Mouse (Mus musculus) liver, embryonic 16.5 days (tissue): ENCODE measurements around the gene Plcb2. TPM values are rescaled to one million over a fixed set of nuclear protein-coding genes. Genes with fewer than 3 reads are reported as not detected.

Experiments
- ATAC-seq: fragments of 200-750 bp; cut with Nextera tagmentation; 2 replicates; pipeline ENCODE4 v1.8.0; 2017; ENCODE audit warnings: low read depth, mild to moderate bottlenecking, moderate number of reproducible peaks, moderate library complexity
- H3K27ac ChIP-seq: fragments of 300-500 bp; sonication (generic); 2 replicates; pipeline ENCODE4 v1.5.1; 2014; ENCODE audit warnings: mild to moderate bottlenecking, low read length
- H3K27me3 ChIP-seq: fragments of 300-500 bp; sonication (generic); 2 replicates; pipeline ENCODE4 v1.6.1; 2014; ENCODE audit warnings: low read depth, low read length, mixed read lengths; ENCODE audit not compliant: control insufficient read depth, insufficient read depth
- H3K36me3 ChIP-seq: fragments of 300-500 bp; sonication (generic); 2 replicates; pipeline ENCODE4 v1.6.1; 2014; ENCODE audit warnings: mild to moderate bottlenecking; ENCODE audit not compliant: control insufficient read depth, insufficient read depth
- H3K4me1 ChIP-seq: fragments of 300-500 bp; sonication (generic); 2 replicates; pipeline ENCODE4 v1.6.1; 2014; ENCODE audit warnings: low read depth, low read length, mixed read lengths; ENCODE audit not compliant: control insufficient read depth
- H3K4me2 ChIP-seq: fragments of 300-500 bp; sonication (generic); 2 replicates; pipeline ENCODE4 v1.6.1; 2014; ENCODE audit warnings: low read depth, low read length, mixed read lengths
- H3K4me3 ChIP-seq: fragments of 300-500 bp; sonication (generic); 2 replicates; pipeline ENCODE4 v1.5.1; 2014; ENCODE audit warnings: low read depth, mild to moderate bottlenecking, low read length
- H3K9ac ChIP-seq: fragments of 300-500 bp; sonication (generic); 2 replicates; pipeline ENCODE4 v1.6.1; 2014; ENCODE audit warnings: low read depth, low read length
- H3K9me3 ChIP-seq: fragments of 300-500 bp; sonication (generic); replicated peaks from 2 replicates; pipeline ENCODE4 v1.6.1; 2016; ENCODE audit warnings: low read length; ENCODE audit not compliant: control insufficient read depth
- WGBS: fragments of 180-500 bp; shearing (Covaris S2); extraction: QIAGEN DNeasy Blood & Tissue Kit; methylation state at CpG from one replicate; pipeline ENCODE4 v1.1.7; 2014; ENCODE audit not compliant: insufficient replicate concordance; 5-methylcytosine and 5-hydroxymethylcytosine counted together
- polyA plus RNA-seq: library from polyadenylated mRNA; unstranded; fragments of >200 nt; fragmentation: Nextera tagmentation; extraction: Ambion mirVana; gene quantifications from 2 replicates; pipeline ENCODE4 v1.2.1, GENCODE M21; 2015

The Plcb2 gene
- polyA plus RNA-seq, 1 experiment from 2014 or later = 3.0 TPM

DNA sequence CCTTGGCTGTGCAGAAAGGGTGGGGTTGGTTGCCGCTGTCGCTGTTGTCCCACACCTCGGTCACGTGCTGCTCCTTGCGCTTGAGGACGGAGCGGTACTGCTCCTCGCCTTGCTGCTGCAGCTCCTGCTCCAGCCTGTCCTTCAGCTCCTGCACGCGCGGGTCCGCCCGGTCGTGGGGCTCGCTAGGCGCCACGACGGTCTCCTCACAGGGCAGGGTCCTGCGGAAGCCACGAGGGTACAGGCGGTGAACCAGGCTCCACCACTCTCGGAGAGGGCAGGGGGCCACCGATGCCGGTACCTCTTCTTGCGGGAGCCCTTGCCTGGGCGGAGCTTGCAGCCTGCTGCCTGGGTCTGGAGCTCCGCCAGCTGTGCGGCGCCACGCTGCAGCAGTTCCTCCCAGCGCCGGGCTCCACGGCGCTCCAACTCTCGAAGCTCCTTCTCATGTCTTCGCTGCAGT lies 17.2 kb downstream of the Plcb2 start:
- peak overlapping the region; percentile 49 for H3K4me2 ChIP-seq
- H3K4me3 ChIP-seq = peak overlapping the region; percentile 30; the same call in 1 of the 2 replicates
- no peaks in the 10 kb centered on the region for H3K36me3 ChIP-seq
- no peaks in the 10 kb centered on the region for H3K9me3 ChIP-seq
- no peak overlapping the region for H3K27ac ChIP-seq
- WGBS = 30% methylated on average over 33 of the region's 36 CpGs
- H3K27me3 ChIP-seq = peaks cover 62% of the 10 kb centered on the region
- ATAC-seq = peak; percentile 25
- no peak overlapping the region for H3K9ac ChIP-seq
- H3K4me1 ChIP-seq = peaks cover 9% of the 10 kb centered on the region

DNA sequence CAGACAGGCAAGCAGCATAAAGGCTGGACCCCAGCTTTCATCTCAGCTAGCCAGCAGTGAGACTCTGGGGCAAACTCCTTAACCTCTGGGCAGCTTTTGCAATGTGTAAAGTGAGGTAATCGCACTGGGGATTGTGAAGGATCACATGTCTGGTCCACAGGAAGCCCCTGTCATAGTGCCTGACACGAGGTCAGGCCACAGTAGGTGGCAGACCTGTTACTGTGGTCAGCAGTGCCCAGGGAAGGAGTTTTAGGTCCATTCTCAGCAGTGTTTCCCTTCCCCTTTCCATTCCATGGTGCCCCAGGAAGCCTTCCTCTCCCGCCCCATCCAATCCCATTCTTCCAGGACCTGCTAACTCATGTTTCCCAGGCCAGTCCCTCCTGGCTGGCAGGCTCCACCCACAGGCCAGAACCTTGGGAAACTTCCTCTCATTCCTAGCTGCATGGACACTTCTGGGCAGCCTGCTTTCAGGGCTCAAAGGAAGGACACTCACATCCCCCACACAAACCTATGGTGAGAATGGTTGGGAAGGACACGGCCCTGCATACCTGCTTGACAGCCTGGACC lies 18.5 kb downstream of the Plcb2 start:
- H3K9me3 ChIP-seq = no peaks in the 10 kb centered on the region

DNA sequence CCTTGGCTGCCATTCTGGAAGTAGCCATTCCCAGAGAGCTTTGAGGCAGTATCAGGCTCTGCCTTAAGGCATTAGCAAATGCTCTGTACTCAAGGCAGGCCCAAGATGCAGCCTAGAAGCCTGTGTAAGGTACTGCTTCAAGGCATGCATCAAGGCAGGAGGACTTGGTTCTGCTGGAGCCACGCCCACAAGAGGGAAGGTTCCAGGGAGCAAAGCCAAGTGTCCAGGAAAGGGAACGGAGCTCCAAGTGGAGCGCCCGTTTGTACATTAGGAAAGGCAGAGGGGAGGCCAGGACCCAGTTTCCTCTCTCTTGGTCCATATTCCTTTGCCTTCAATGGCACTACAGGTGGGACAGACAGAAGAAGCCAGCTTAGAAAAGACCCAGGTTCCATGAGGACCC lies 19.8 kb downstream of the Plcb2 start:
- no peak overlapping the region for H3K27ac ChIP-seq
- H3K36me3 ChIP-seq = no peaks in the 10 kb centered on the region
- ATAC-seq = no peak
- H3K4me2 ChIP-seq = no peak overlapping the region
- H3K9me3 ChIP-seq = no peaks in the 10 kb centered on the region
- WGBS = 65% methylated on average over 4 of the region's 4 CpGs
- peaks cover 88% of the 10 kb centered on the region for H3K27me3 ChIP-seq
- H3K4me1 ChIP-seq = peaks cover 15% of the 10 kb centered on the region
- no peak overlapping the region for H3K4me3 ChIP-seq
- no peak overlapping the region for H3K9ac ChIP-seq

More for the DNA sequence above, 18.5 kb downstream of the Plcb2 start:
- Histone ChIP-seq H3K4me1 (peaks cover 9% of the 10 kb centered on the region), H3K27ac (no peak overlapping the region), H3K4me2 (no peak overlapping the region), H3K4me3 (no peak overlapping the region), H3K27me3 (peaks cover 75% of the 10 kb centered on the region), H3K36me3 (no peaks in the 10 kb centered on the region), H3K9ac (no peak overlapping the region)
- no peak; the same call in 1 of the 2 replicates for ATAC-seq
- 30% methylated on average over 4 of the region's 4 CpGs for WGBS

DNA sequence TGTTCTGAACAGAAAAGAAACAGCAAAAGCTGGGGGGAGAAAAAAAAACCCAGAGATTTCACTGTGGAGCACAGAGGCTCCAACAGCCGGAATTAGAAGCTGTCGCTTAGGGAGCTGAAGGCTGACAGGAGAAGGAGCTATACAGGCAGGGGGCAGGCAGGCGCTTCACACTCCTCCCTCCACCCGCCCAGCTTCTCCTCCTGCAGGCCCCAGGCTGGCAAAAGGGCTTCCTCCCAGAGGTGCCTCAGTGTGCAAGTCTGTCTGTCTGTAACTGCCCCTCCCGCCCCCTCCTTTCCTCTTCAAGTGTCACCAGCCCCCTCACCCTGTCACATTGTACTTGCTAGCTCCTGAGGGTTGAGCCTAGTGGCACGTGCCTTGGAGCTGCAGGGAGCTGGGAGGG lies 21.8 kb downstream of the Plcb2 start:
- no peak overlapping the region for H3K9ac ChIP-seq
- no peak overlapping the region for H3K4me3 ChIP-seq
- no peak overlapping the region for H3K4me2 ChIP-seq
- peaks cover 95% of the 10 kb centered on the region for H3K27me3 ChIP-seq
- peaks cover 26% of the 10 kb centered on the region for H3K4me1 ChIP-seq
- 8% methylated on average over 6 of the region's 6 CpGs for WGBS
- no peak for ATAC-seq
- H3K36me3 ChIP-seq = no peaks in the 10 kb centered on the region
- no peaks in the 10 kb centered on the region for H3K9me3 ChIP-seq
- no peak overlapping the region for H3K27ac ChIP-seq

DNA sequence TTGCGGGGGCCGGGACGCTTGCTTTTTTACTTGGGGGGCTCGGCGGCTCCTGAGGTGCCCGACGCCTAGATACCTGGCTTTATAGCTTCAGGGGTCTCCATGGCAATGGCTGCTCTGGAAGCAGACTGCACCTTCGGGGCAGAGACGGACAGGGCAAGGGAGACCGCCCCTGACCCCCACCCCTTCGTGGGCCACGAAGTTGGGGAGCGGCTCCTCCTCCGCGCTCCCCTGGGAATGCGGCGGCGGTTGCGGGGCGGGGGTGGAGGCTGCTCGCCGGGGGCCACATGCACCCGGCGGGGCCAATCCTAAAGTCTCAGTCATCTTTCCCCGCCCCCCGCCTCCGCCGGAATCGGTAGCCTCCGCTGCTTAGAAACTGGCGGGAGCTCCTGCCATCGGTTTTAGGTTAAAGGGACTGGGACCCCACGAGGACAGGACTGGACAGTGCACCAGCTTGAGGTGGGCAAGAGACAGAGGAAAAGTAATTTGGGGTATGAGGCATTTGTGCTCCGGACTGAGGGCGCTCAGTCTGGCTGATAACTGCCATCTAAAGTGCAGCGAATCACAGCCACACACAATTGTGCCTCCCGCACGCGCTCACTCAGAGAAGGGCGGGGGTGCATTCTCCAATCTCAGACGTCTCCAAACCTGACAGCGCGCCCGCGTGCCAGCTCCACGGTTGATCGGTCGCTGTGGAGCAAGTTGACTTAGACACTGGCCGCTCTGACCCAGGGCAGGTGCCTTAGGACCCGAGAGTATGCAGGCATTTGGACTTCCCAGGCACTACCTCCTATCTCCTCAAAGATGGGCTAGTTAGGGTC lies 24.1 kb downstream of the Plcb2 start, which contains the start of gene Ankrd63:
Gene Ankrd63 (minus strand): TSS at position 51 of the 818 bp plus-strand sequence.
- H3K27ac ChIP-seq = no peak within 1 kb of the TSS
- peak within 1 kb of the TSS; percentile 62 for H3K4me2 ChIP-seq
- no peaks in the 10 kb centered on the region for H3K9me3 ChIP-seq
- H3K27me3 ChIP-seq = peaks cover 97% of the 10 kb centered on the region
- H3K4me3 ChIP-seq = peak within 1 kb of the TSS; percentile 52
- no peaks in the 10 kb centered on the region for H3K36me3 ChIP-seq
- under 1% methylated on average over 50 of the region's 50 CpGs for WGBS
- ATAC-seq = no peak
- H3K4me1 ChIP-seq = peaks cover 20% of the 10 kb centered on the region
- H3K9ac ChIP-seq = peak within 1 kb of the TSS; percentile 7; the same call in 1 of the 2 replicates

DNA sequence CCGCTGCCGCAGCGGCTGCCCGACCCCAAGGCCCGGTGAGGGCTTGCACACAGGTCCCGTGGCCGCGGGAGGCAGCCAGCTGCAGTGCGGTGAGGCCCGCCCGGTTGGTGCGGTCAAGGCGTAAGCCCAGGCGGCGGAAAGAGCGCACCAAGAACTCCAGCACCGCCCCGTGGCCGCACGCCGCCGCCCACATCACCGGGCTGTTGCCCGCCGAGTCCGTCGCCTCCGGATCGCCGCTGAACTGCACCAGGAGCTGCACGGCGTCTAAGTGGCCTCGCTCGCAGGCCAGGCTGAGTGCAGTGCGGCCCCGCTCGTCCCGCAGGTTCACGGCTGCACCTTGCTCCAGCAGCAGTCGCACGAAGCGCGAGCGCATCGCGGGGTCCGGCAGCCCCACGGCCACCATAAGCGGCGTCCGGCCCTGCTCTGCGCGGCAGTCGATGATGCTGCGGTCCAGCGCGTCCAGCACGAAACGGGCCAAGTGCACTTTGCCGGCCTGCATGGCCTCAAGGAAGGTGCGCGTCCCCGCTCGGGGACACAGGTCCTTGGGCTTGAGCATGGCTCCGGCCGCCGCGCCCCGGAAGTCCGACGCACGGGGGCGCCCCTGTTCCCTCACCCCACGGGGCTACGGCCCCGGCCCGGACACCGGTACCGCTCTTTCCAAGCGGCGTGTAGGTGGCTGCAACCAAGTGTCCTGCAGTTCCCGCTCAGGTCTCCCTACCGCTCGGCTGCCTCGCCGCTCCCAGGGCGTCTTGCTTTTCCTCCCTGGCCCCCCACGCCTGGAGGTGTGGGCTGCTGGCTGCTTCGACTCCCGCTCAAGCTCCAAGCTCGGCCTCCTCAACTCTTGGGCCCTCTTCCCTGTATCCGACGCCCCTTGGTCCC lies 25.1 kb downstream of the Plcb2 start:
- Histone ChIP-seq H3K4me2 (peak overlapping the region; percentile 62), H3K27ac (no peak overlapping the region), H3K9me3 (no peaks in the 10 kb centered on the region), H3K4me1 (peaks cover 20% of the 10 kb centered on the region), H3K9ac (peak overlapping the region; percentile 7; the same call in 1 of the 2 replicates), H3K4me3 (peak overlapping the region; percentile 52), H3K27me3 (peaks cover 95% of the 10 kb centered on the region), H3K36me3 (no peaks in the 10 kb centered on the region)
- WGBS = 1% methylated on average over 93 of the region's 93 CpGs
- peak; percentile 14 for ATAC-seq

DNA sequence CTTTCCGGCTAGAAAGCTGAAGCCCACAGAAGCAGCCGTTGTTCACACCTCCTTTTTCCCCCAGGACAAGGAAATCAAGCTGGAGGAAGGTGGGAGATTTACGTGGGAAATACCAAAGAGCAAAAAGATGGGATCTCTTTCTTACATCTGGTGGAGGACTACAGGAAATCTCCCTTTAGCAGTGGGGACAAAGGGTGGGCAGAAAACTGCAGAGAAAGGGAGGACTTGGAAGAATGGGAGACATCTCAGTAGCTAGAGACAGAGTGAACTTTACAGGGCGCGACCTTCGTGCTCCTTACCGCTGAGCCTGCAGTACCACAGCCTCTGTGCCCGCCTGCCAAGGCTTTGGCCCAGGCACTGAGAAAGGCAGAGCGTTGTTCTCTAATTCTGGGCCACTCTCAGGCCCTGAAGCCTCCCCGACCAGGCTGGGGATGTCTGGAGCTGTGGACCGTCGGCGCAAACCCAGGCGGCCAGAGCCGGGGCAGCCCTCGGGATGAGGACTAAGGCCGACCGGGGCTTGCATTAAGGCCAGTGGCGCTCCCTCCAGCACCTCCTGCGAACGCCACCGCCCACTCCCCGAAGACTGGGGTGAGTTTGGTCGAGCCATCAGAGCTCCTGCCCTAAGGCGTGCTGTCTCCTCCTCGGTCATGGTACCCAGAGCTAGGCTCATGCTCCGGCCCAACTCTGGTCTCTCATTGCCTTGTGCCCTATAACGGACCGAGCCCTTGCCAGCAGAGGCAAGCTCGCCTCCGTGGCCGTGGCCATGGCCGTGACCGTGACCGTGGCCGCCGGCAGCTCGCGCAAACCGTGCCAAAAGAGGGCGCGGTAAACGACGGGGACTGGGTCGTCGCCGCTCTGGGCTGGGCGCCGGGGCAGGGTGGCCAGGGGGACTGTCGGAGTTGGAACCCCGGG lies 26.0 kb downstream of the Plcb2 start:
- Histone ChIP-seq H3K4me1 (peaks cover 20% of the 10 kb centered on the region), H3K9me3 (no peaks in the 10 kb centered on the region), H3K4me2 (peak overlapping the region; percentile 62), H3K9ac (no peak overlapping the region), H3K27ac (no peak overlapping the region), H3K36me3 (no peaks in the 10 kb centered on the region), H3K27me3 (peaks cover 88% of the 10 kb centered on the region), H3K4me3 (peak overlapping the region; percentile 52)
- 11% methylated on average over 51 of the region's 51 CpGs for WGBS
- ATAC-seq = no peak

DNA sequence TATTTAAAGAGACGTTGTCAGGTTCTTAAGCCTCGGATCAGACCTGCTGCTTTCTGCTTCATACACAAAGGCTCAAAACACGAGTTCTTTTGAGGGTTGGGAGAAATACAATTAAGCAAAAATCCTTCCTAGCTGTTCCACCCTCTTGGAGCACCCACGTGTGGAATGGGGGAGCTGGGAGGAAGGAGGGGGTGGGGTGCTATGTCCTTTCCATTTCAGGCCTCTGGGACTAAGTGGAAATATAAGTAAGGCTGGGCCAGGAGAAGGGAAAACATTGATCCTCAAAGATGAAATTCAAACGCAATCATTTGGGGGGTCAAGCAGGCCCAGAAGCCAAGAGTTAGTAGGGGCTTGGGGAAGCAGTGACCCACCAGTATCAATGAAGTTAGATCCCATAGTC lies 27.1 kb downstream of the Plcb2 start:
- H3K4me3 ChIP-seq = no peak overlapping the region
- peaks cover 82% of the 10 kb centered on the region for H3K27me3 ChIP-seq
- WGBS = 19% methylated on average over 5 of the region's 5 CpGs
- ATAC-seq = no peak
- H3K4me1 ChIP-seq = peaks cover 22% of the 10 kb centered on the region
- H3K27ac ChIP-seq = no peak overlapping the region
- H3K4me2 ChIP-seq = no peak overlapping the region
- no peaks in the 10 kb centered on the region for H3K9me3 ChIP-seq
- H3K36me3 ChIP-seq = no peaks in the 10 kb centered on the region
- H3K9ac ChIP-seq = no peak overlapping the region
